Mouse (Mus musculus): Measurements from ENCODE around the gene Rpp21.

The Rpp21 gene

GRCm38 (mm10) chr17:36257969-36258368, at the start of gene Rpp21:
TSS of gene Rpp21 (minus strand) at chr17:36258069.
- DNase-seq (ENCODE audit: low spot score in 2 of 2), result no peak

- DNase-seq (ENCODE audit: low spot score in 2 of 2), result no peak
These were observed 28.5 kb upstream of the Rpp21 start, which contains the start of gene H2-M10.2 for GRCm38 (mm10) chr17:36286390-36286789. TSS of gene H2-M10.2 (minus strand) at chr17:36286490.

DNA sequence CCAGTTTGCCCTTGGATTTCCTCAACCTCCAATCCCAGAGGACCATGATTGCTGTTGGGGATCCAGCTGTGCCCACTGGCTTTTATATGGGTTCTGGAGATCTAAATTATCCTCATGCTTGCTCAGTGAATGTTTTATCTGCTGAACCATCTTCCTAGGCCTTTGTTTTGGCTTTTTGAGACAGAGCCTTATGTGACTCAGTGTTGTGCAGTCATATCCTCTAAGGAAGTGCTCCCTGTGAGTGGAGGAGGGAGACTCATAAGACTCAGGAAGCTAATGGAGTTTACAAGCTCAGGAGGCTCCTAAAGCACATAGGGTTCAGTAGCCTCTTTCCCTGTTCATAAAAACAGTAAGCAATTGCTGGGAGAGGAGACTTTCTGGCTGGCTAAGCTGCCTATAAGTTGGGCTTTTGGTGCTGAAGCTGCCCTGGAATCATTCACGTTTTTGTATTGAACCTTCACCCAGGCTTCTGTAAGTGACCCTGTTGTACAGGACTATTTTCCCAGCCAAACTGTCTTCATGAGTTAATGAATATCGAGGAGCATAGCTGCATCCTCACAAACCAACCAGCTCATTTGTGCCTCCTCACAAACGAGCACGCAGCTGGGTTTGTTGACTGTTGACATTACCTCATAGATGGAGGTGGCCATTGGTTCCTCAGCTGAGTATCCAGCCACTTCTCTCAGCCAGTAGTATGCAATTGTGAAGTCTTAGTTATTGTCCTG, 23.8 kb upstream of the Rpp21 start:
- DNase-seq (ENCODE audit: low spot score in 2 of 2), result no peak

DNA sequence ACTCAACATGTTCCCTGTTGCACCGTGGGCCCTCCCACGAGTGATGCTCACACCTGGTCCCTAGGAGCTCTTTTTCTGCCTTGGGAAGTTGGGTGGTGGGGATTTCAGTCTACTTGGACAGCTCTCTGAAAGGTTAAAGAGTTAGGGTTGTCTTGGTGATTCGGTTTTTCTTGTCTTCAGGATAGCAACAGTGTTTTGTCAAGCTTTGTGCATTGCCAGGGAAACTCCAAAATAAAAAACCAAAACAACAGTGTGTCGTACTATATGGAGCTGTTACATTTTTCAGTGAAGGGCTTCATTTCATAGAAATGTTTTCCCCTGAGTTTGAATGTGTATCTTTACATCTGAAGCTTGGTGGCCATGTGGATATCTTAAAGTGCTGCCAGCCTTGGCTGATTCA, 16.9 kb upstream of the Rpp21 start:
- DNase-seq (ENCODE audit: low spot score in 2 of 2), result no peak

DNA sequence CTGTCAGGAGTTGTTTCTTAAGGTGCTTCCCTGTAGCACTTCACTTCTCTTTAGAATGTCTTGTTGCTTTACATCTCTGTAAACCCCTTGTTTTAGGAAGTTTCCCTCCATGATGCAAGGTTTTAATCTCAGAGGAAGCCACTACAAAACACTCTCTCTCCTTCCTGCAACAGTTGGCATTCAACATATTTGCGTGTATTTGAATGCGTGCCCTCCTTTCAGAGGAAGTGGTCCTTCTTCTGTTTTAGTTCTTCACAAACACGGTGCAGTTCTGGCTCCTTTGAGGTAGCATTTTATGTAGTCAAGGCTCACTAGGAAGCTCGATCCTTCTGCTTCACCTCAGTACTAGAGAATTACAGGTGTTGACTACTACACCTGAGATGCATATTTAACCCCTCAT, 15.9 kb upstream of the Rpp21 start:
- no peak for DNase-seq (ENCODE audit: low spot score in 2 of 2)

DNA sequence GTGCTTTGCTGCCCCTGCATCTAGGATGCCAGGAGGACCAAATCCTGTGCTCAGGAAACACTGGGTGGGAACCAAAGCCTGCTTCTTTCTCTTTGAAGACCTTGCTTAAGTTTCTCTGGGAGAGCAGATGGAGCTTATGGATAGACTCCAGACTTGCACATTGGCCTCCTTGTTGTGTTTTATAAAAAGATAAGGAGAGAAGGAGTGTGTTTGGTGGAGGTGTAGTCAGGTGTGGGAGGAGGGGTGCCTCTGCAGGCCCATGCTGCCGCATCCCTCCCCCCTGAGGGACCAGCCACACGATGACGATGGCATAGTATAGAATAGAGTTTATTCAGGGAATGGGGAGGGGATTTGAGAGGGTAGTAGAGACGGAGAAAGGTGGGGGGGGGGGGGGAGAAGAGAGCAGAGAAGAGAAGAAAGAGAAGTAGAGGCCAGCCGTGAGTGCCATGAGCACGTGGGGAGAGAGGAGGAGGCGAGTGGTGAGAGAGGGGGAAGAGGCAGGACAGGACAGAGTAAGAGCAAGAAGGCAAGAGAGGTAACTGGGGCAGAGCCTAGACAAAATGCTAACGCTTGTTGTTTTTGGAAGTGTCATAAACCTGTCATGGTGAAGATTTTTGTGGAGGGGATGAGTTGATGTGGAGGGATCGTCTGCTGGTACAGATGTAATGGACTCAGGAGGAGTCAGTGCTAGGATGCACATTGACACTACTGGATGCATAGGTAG, 14.9 kb upstream of the Rpp21 start:
- DNase-seq (ENCODE audit: low spot score in 2 of 2), result no peak

- DNase-seq (ENCODE audit: low spot score in 2 of 2), result peak; percentile 69 to 94
These were observed 13.9 kb upstream of the Rpp21 start, which contains the start of gene Trim39 for GRCm38 (mm10) chr17:36271586-36272256. TSS of gene Trim39 (minus strand) at chr17:36272247.

DNA sequence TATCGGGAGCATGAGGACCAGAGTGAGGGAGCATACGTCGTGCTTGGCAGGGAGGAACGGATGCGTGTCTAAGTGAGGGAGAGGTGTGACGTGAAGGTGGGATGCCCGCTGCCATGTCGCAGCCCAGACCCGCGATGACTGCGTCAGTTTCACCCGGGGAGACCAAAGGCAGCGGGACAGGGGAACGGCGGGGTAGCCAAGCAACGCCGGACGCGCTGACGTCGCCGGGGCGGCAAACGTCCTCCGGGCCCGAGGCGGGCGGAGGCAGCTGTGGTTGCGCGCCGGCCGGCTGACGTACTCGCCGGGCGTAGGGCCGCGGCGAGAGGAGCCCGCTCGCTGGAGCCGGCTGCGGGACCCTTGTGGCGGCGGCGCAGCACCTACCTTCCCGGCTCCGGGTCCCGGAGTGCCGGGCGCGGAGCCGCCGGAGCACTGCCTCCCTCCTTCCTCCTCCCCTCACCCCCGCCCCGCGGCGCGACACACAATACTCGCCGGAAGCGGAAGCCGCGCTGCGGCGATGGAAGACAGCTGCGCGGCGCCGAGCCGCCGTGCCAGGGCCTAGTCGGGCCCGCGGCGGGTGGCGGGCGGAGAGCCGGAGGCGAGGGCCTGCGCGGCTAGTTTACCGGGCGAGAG, 13.2 kb upstream of the Rpp21 start:
- DNase-seq (ENCODE audit: low spot score in 2 of 2), result peak; percentile 79 to 96

GRCm38 (mm10) chr17:36265834-36266233, 8.0 kb upstream of the Rpp21 start:
- no peak for DNase-seq (ENCODE audit: low spot score in 2 of 2)

DNA sequence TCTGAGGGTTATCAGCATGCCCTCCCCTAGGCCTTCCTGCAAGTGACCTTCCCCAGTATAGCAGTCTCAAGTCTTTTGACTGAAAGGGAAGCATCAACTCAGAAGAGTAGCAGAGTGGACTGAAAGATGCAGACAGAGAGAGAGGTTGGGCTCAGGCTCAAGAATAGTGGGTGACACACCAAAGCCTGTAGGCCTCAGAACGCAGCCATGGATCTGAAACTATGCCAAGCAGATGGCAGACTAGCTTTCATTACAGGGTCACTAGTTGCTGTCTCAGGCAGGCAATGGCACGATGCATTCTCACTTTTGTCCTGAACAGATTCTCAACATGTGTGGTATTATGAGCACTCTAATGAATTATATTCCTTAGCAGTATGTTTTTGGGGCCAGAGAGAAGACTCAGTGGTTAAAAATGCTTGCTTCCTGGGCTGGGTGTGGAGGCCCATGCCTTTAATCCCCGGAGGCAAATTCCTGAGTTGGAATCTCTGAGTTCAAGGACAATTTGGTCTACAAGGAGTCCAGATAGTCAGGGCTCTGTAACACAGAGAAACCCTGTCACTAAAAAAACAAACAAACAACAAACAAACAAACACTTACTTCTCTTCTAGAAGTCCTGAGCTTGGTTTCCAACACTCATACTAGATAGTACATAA, 6.5 kb upstream of the Rpp21 start:
- no peak for DNase-seq (ENCODE audit: low spot score in 2 of 2)

DNA sequence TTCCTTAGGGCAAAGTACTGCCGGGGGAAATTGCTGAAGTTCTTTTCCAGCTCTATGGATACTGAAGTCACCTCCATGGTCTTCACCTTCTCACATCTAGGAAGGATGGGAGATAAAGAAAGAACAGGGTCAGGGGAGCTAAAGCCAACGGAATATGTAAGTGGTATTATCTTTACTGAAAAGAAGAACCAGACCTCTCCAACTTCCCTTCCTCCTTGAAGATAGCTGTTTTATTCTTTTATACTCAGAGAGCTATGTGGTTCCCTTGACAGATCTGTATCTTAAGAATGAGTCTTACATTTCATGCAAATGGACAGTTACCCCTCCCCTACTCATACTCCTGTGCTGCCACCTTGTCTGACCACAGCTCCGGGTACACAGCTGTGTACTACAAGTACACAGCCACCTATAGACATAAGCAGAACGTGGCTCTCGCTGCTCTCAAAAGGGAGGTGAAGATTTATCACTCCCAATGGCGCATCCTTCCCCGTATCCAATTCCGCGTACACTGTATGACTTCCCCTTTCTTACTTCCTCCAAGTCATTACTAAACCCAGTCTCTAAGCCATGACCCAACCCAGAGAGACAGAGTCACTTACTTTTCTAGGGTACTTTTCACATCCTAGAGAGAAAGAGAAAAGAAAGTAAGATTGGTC, 3.8 kb upstream of the Rpp21 start:
- DNase-seq (ENCODE audit: low spot score in 2 of 2), result no peak

GRCm38 (mm10) chr17:36257241-36257947, 475 bp downstream of the Rpp21 start:
- peak; percentile 69 to 82 for DNase-seq (ENCODE audit: low spot score in 2 of 2)

GRCm38 (mm10) chr17:36253087-36253600, 4.7 kb downstream of the Rpp21 start:
- DNase-seq (ENCODE audit: low spot score in 2 of 2), result no peak

DNA sequence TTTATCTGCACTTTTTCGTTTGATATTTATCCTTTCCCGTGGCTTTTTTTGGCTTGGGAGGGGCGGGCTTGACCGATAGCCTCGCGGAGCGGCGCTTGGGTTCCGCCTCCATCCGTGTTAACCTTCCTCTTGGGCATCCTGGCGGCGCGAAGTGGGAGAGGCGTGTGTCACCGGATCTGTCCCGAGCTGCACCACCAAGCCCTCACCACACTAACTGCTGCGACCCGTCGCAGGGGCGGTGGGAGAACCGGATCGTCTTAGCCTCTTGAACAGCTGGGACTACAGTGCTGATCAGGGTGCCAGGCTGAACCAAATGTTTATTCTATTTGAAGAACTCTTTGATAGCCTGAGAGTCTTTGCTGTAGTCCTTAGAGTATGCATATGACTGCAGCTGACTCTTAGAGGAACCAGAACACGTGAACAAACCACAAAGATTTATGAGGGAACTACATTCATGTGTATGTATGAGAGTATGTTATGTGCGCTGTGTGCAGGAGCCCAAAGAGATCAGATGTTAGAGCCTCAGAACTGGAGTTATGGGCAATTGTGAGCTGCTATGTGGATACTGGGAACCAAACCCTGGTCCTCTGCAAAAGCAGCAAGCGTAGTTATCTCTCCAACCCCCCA, 5.5 kb downstream of the Rpp21 start:
- DNase-seq (ENCODE audit: low spot score in 2 of 2), result peak in 1 of 2 experiments; percentile 42

- DNase-seq (ENCODE audit: low spot score in 2 of 2), result no peak
These were observed 9.0 kb downstream of the Rpp21 start for GRCm38 (mm10) chr17:36248886-36249285.

DNA sequence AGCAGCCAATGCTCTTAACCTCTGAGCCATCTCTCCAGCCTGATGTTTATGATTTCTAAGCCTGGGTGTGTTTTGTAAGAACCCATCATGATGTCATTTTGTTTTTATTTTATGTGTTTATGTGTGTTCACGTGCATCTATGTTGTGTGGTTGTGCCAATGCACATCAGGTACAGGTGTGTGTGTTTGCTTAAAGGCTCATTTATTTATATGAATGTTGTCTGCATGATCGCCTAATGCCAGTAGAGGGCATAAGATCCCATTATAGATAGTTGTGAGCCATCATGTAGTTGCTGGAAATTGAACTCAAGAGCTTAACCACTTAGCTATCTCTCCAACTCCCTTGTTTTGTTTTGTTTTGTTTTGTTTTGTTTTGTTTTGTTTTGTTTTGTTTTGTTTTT, 12.1 kb downstream of the Rpp21 start:
- no peak for DNase-seq (ENCODE audit: low spot score in 2 of 2)

GRCm38 (mm10) chr17:36244031-36244430, 13.8 kb downstream of the Rpp21 start:
- DNase-seq (ENCODE audit: low spot score in 2 of 2), result no peak

DNA sequence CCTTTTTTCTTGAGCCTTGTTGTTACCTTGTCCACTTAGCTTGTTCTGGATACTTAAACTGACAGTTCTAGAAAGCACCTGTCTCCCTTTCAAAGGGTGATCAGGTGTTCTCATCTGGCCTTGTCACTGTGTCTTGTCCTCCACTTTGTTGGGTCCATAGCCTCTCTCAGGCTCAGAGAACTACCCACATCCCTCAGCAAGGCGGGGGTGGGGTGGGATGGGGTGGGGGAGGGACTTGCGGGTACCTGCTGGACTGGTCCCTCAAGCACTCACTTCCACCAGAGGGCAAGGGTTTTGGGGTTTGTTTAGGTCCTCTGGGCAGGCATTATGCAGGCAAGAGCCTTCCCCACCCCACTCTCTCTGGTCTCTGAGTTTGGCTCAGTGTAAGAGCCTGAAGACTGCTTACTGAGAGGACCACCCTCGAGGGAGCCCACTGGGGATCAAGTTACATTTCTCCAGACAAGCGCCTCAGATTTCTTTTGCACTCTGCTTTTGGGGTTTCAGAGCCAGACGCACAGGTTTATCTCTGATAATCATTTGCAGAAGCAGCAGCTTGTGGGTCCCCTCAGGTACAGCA, 17.1 kb downstream of the Rpp21 start:
- no peak for DNase-seq (ENCODE audit: low spot score in 2 of 2)

DNA sequence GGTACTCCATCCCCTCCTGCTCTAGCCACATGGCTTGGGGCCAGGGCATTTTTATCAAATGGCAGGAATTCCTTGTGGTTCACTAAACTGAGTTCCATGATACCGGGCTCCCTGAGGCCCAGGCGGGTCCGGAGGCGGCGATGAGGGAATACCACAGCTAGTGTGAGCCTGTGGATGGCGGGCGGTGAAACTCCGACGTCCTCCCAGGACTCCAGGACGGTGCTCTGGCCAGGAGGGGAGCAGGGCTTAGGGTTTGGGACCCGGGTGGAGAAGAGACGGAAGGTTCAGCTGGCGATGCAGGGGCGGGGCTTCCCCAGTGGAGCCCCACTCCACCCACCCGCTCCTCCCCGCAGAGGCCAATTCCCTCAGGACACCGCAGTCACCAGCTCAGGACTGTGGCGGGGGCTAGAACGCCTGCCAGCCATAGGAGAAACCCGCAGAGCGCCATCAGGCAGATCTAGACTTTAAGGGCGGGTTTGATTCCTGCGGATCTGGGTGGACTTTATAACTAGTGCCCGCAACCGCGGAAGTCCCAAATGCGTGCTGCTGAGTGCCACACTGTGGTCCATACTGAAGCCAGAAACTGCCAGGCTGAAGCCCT, 20.4 kb downstream of the Rpp21 start:
- DNase-seq (ENCODE audit: low spot score in 2 of 2), result peak in 1 of 2 experiments; percentile 50

Data from urinary bladder, adult 18-20 months (tissue).